Mouse (Mus musculus) CH12.LX (cell line): Measurements from ENCODE around the gene Cdh15. TPM values are rescaled to one million over a fixed set of nuclear protein-coding genes. Genes with fewer than 3 reads are reported as not detected.

Experiments
- DNase-seq: peaks from one replicate; pipeline ENCODE4 v3.0.0-alpha.2; 2013; ENCODE audit errors: extremely low read depth
- H3K27ac ChIP-seq: 2 replicates; pipeline ENCODE4 v1.5.1; 2012; ENCODE audit warnings: low read depth, mild to moderate bottlenecking, control low read depth, moderate library complexity; ENCODE audit not compliant: insufficient read depth
- H3K27me3 ChIP-seq: replicated peaks from 2 replicates; pipeline ENCODE3; 2012; ENCODE audit warnings: inconsistent platforms
- H3K36me3 ChIP-seq, 2 experiments: replicated peaks in 1 of 2; 2 replicates each; pipeline versions ENCODE3 to v1.6.1; 2012; ENCODE audit warnings: inconsistent platforms in 1 of 2, low read length in 1 of 2, mild to moderate bottlenecking in 1 of 2, mixed read lengths in 1 of 2, moderate library complexity in 1 of 2; ENCODE audit not compliant: control insufficient read depth in 1 of 2, insufficient read depth in 1 of 2
- H3K4me1 ChIP-seq, 2 experiments: 2 replicates each; pipeline ENCODE4 v1.6.1; 2012; ENCODE audit warnings: inconsistent platforms in 1 of 2, moderate library complexity in 1 of 2; ENCODE audit not compliant: insufficient read depth in 2 of 2, control insufficient read depth in 1 of 2
- H3K4me2 ChIP-seq: 2 replicates; pipeline ENCODE4 v1.6.1; 2012; ENCODE audit warnings: low read depth, mild to moderate bottlenecking, control low read depth; ENCODE audit not compliant: poor library complexity, insufficient read depth, severe bottlenecking
- H3K4me3 ChIP-seq, 3 experiments: fragments of 150-350 bp in 1 of 3; sonication (generic) in 1 of 3; replicated peaks in 1 of 3; 2 replicates each; pipeline versions ENCODE3 to v1.5.1; 2011 to 2012; ENCODE audit warnings: low read depth in 2 of 3, low read length in 2 of 3, mild to moderate bottlenecking in 2 of 3, moderate library complexity in 2 of 3, control low read depth in 1 of 3, improper control_type of control experiment in 1 of 3, inconsistent platforms in 1 of 3, mixed read lengths in 1 of 3; ENCODE audit not compliant: poor library complexity in 1 of 3
- H3K79me2 ChIP-seq: replicated peaks from 2 replicates; pipeline ENCODE4 v1.6.1; 2012; ENCODE audit warnings: mild to moderate bottlenecking, moderate library complexity; ENCODE audit not compliant: control insufficient read depth, poor library complexity, insufficient read depth, severe bottlenecking; ENCODE audit errors: extremely low read depth
- H3K9ac ChIP-seq: 2 replicates; pipeline ENCODE4 v1.6.1; 2012; ENCODE audit warnings: low read depth, mild to moderate bottlenecking, control low read depth, moderate library complexity; ENCODE audit not compliant: insufficient read depth
- H3K9me3 ChIP-seq: replicated peaks from 2 replicates; pipeline ENCODE3; 2012; ENCODE audit warnings: low read length, inconsistent platforms, mixed read lengths
- BHLHE40 ChIP-seq: IDR thresholded peaks from 2 replicates; pipeline ENCODE4 v1.6.1; 2011; ENCODE audit warnings: mild to moderate bottlenecking, low read depth, low read length, improper control_type of control experiment
- CHD1 ChIP-seq: IDR thresholded peaks from 2 replicates; pipeline ENCODE4 v1.6.1; 2012; ENCODE audit warnings: low read depth, low read length, improper control_type of control experiment, inconsistent platforms
- CTCF ChIP-seq, 2 experiments: IDR thresholded peaks in 1 of 2; conservative IDR thresholded peaks in 1 of 2; 2 replicates each; pipeline ENCODE4 v1.5.1; 2011 to 2012; ENCODE audit warnings: low read depth in 2 of 2, low read length in 2 of 2, improper control_type of control experiment in 1 of 2, inconsistent platforms in 1 of 2, mild to moderate bottlenecking in 1 of 2, moderate library complexity in 1 of 2
- ELF1 ChIP-seq: IDR thresholded peaks from 2 replicates; pipeline ENCODE4 v1.6.1; 2014; ENCODE audit warnings: low read depth, mild to moderate bottlenecking, inconsistent platforms, low read length, improper control_type of control experiment
- EP300 ChIP-seq: IDR thresholded peaks from 2 replicates; pipeline ENCODE4 v1.6.1; 2011; ENCODE audit warnings: low read length, improper control_type of control experiment
- GABPA ChIP-seq: IDR thresholded peaks from 2 replicates; pipeline ENCODE4 v1.6.1; 2012; ENCODE audit warnings: low read depth, low read length, improper control_type of control experiment, inconsistent platforms; ENCODE audit not compliant: insufficient replicate concordance
- HCFC1 ChIP-seq: IDR thresholded peaks from 2 replicates; pipeline ENCODE4 v1.6.1; 2012; ENCODE audit warnings: low read depth, mild to moderate bottlenecking, inconsistent platforms, low read length, improper control_type of control experiment
- IRF4 ChIP-seq: IDR thresholded peaks from 2 replicates; pipeline ENCODE4 v1.6.1; 2014; ENCODE audit warnings: low read depth, mild to moderate bottlenecking, inconsistent platforms, low read length, improper control_type of control experiment
- JUN ChIP-seq: IDR thresholded peaks from 2 replicates; pipeline ENCODE4 v1.6.1; 2011; ENCODE audit warnings: low read depth, mild to moderate bottlenecking, low read length, improper control_type of control experiment, moderate library complexity; ENCODE audit not compliant: insufficient read depth
- JUND ChIP-seq: conservative IDR thresholded peaks from 2 replicates; pipeline ENCODE4 v1.6.1; 2011; ENCODE audit warnings: low read depth, low read length, improper control_type of control experiment
- KAT2A ChIP-seq: IDR thresholded peaks from 2 replicates; pipeline ENCODE4 v1.6.1; 2012; ENCODE audit warnings: low read length, improper control_type of control experiment, inconsistent platforms; ENCODE audit not compliant: insufficient replicate concordance
- MAFK ChIP-seq: IDR thresholded peaks from 2 replicates; pipeline ENCODE4 v1.6.1; 2011; ENCODE audit warnings: low read length, improper control_type of control experiment; ENCODE audit not compliant: insufficient replicate concordance
- MAX ChIP-seq: IDR thresholded peaks from 2 replicates; pipeline ENCODE4 v1.6.1; 2011; ENCODE audit warnings: low read length, improper control_type of control experiment
- MXI1 ChIP-seq: IDR thresholded peaks from 2 replicates; pipeline ENCODE4 v1.6.1; 2011; ENCODE audit warnings: mild to moderate bottlenecking, low read depth, low read length, improper control_type of control experiment
- PAX5 ChIP-seq: IDR thresholded peaks from 2 replicates; pipeline ENCODE4 v1.6.1; 2012; ENCODE audit warnings: low read length, inconsistent platforms, mixed read lengths
- POLR2AphosphoS2 ChIP-seq: IDR thresholded peaks from 2 replicates; pipeline ENCODE4 v1.6.1; 2011; ENCODE audit warnings: low read depth, low read length, improper control_type of control experiment
- RAD21 ChIP-seq: IDR thresholded peaks from 2 replicates; pipeline ENCODE4 v1.6.1; 2011; ENCODE audit warnings: low read depth, mild to moderate bottlenecking, low read length, improper control_type of control experiment, moderate library complexity
- SIN3A ChIP-seq: IDR thresholded peaks from 2 replicates; pipeline ENCODE4 v1.6.1; 2012; ENCODE audit warnings: low read length, improper control_type of control experiment, inconsistent platforms
- TBP ChIP-seq: conservative IDR thresholded peaks from 2 replicates; pipeline ENCODE4 v1.6.1; 2011; ENCODE audit warnings: low read depth, low read length, improper control_type of control experiment
- TCF12 ChIP-seq: IDR thresholded peaks from 2 replicates; pipeline ENCODE4 v1.6.1; 2014; ENCODE audit warnings: low read depth, mild to moderate bottlenecking, inconsistent platforms, low read length, improper control_type of control experiment
- UBTF ChIP-seq: IDR thresholded peaks from 2 replicates; pipeline ENCODE4 v1.6.1; 2012; ENCODE audit warnings: low read depth, mild to moderate bottlenecking, inconsistent platforms, low read length, improper control_type of control experiment, moderate library complexity
- USF2 ChIP-seq: conservative IDR thresholded peaks from 2 replicates; pipeline ENCODE4 v1.6.1; 2011; ENCODE audit warnings: low read depth, low read length, improper control_type of control experiment
- ZC3H11A ChIP-seq: IDR thresholded peaks from 2 replicates; pipeline ENCODE4 v1.6.1; 2012; ENCODE audit warnings: low read depth, mild to moderate bottlenecking, inconsistent platforms, low read length, improper control_type of control experiment
- ZKSCAN1 ChIP-seq: IDR thresholded peaks from 2 replicates; pipeline ENCODE4 v1.6.1; 2012; ENCODE audit warnings: low read depth, inconsistent platforms, low read length, improper control_type of control experiment, borderline replicate concordance
- ZMIZ1 ChIP-seq: IDR thresholded peaks from 2 replicates; pipeline ENCODE4 v1.6.1; 2012; ENCODE audit warnings: low read depth, mild to moderate bottlenecking, inconsistent platforms, low read length, improper control_type of control experiment
- dilution Hi-C: fragments of 300-500 bp; cut with MboI; formaldehyde crosslinking; loops from 2 replicates; pipeline ENCODE4 v1.14.3; 2020; ENCODE audit warnings: low sequenced_read_pairs; ENCODE audit not compliant: extremely low pct_unique_long_range_greater_than_20kb, extremely low pct_ligation_motif_present
- in situ Hi-C: fragments of 300-500 bp; cut with MboI; formaldehyde crosslinking; loops from 3 replicates; pipeline ENCODE4 v1.14.3; 2019; ENCODE audit warnings: low sequenced_read_pairs, low pct_ligation_motif_present, low pct_unique_long_range_greater_than_20kb, mixed read lengths
- polyA plus RNA-seq: library from polyadenylated mRNA; unstranded; fragments of >175 nt; gene quantifications from 2 replicates; pipeline ENCODE4 v1.2.1, GENCODE M21; 2012; ENCODE audit warnings: low read depth; ENCODE audit not compliant: insufficient read length
- total RNA-seq, 2 experiments: library from RNA; depleted of rRNA; stranded (reverse); fragments of 300-350 nt in 1 of 2; fragments of >200 nt in 1 of 2; gene quantifications; 2 replicates each; pipeline ENCODE4 v1.2.3; 2012 to 2014

Cdh15 gene
- total RNA-seq (2012; rRNA removed) (not detected in 2 replicates), total RNA-seq (2014; rRNA removed) (not detected in 2 replicates), polyA plus RNA-seq (not detected in 2 replicates)

DNA sequence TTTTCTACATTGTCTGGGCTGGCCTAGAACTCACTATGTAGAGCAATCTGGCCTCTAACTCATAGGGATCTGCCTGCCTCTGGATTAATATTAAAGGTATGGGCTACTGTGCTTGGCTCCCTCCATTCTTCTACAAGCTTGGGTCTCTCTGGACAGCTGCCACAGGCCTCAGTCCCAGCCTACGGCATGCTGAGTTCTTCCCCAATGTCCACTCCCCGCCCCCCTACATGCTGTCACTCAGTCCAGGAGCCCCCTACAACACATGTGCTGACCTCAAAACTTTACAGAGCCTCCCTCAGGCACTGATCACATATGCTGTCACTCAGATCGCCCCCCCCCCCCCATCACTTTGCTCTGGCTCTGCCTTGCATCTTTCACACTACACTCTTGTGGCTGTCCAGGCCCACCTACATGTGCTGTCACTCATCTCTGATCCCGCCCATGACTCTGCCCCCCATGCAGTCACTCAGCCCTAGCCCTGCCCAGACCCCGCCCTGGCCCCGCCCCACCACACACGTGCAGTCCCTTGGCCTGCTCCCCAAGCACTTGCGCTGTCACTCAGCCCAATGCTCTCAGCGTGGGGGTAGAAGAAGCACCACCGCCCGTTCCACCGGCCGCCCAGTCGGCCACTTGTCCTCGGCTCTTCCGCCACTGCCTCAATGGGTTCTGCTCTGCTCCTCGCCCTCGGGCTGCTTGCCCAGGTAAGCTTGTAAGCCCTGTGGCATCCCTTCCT is at the start of gene Cdh15:
Cdh15 (plus strand) TSS at position 138 of the 733 bp plus-strand sequence.
- Histone ChIP-seq H3K4me1 (peaks cover 3 to 5% of the 10 kb centered on the region in 2 experiments; a peak in 2 of 4 replicates), H3K4me3 (no peak within 1 kb of the TSS), H3K36me3 (no peaks in the 10 kb centered on the region), H3K27me3 (peaks cover 93% of the 10 kb centered on the region), H3K4me2 (no peak within 1 kb of the TSS), H3K9ac (no peak within 1 kb of the TSS)
- in situ Hi-C loops = no loop called here
- DNase-seq = peak; percentile 64
- peak; percentile 72 for TF ChIP-seq BHLHE40
- no peak for TF ChIP-seq ZC3H11A
- no peak for TF ChIP-seq TBP
- TF ChIP-seq ZMIZ1 = no peak
- TF ChIP-seq, all 38 proteins: peak for 1
- dilution Hi-C loops = no loop called here
- Histone ChIP-seq H3K79me2 (no peaks in the 10 kb centered on the region), H3K9me3 (no peaks in the 10 kb centered on the region), H3K27ac (no peak within 1 kb of the TSS)

DNA sequence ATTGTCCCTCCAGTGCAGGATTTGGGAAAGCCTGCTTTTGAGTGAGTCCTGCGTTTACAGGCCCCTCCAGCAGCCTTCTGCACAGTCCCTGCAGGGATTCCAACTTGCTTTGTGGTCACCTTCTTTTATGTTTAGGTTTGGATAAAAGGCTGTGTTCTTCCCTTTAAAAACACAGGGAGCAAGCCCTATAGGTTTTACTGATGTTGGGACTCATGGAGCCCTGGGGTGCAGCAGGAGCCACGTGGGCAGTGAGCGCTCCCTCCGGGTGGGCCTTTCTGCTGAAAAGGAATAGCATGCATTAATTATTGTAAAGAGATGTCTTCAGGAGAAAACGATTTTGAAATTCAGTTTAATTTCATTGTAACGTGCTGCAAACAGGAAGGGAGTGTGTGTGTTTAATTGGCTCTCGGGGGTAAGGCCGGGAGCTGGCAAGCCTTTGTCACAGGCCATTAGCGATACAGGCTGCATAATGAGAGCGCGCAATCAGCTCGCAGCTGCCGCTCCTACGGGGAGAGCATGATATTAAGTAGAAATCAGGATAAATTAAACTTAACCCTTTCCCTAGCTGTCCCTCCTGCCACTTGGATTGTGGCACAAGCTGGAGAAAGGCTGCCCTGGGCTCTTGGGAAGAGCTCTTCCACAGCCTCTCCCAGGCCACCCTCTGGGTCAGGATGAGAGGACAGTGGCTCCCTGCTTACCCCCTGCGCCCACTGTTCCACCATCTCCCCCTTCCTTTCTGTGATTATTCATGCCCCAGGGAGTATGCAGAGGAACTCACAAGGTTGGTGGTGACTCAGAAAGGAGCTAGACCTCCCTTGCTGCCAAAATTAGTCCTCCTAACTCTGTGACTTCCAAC is 43.6 kb upstream of the Cdh15 start:
- dilution Hi-C loops = no loop called here
- H3K36me3 ChIP-seq = peaks cover 10 to 44% of the 10 kb centered on the region in 2 experiments

DNA sequence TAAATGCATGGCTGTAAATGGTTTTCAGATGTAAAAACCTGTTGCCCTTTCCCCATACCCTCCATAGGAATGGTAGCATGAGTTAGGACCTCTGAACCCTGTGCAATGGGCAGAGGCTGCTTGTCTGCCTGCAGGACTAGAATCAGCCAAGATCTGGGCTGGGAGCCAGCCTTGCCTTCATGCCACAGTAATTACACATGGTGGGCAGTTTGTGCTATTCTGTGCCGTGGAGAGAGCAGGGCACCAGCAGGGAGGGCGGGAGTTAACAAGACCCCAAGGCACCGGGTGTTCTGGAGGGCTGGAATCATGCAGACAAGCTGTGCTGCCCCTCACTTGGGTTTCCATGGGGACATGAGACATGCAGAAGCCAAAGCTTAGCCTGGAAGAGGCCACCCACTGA is 42.4 kb upstream of the Cdh15 start:
- Histone ChIP-seq H3K27me3 (no peaks in the 10 kb centered on the region), H3K36me3 (peaks cover 10 to 40% of the 10 kb centered on the region in 2 experiments), H3K4me1 (peaks cover 6 to 32% of the 10 kb centered on the region in 2 experiments), H3K27ac (no peak overlapping the region), H3K4me3 (no peak overlapping the region), H3K79me2 (no peaks in the 10 kb centered on the region), H3K9ac (no peak overlapping the region), H3K4me2 (no peak overlapping the region), H3K9me3 (no peaks in the 10 kb centered on the region)
- dilution Hi-C loops = no loop called here
- in situ Hi-C loops = no loop called here
- DNase-seq = no peak
- TF ChIP-seq TCF12 (no peak), HCFC1 (no peak), UBTF (no peak), SIN3A (no peak), ELF1 (no peak), MXI1 (no peak), PAX5 (no peak), KAT2A (no peak), IRF4 (no peak), MAFK (no peak), JUND (no peak), RAD21 (no peak), MAX (no peak), JUN (no peak)

More for the DNA sequence above, 43.6 kb upstream of the Cdh15 start:
- in situ Hi-C loops = no loop called here
- Histone ChIP-seq H3K4me1 (peaks cover 7 to 29% of the 10 kb centered on the region in 2 experiments), H3K4me3 (no peak overlapping the region), H3K4me2 (no peak overlapping the region), H3K79me2 (no peaks in the 10 kb centered on the region), H3K27me3 (no peaks in the 10 kb centered on the region), H3K9me3 (no peaks in the 10 kb centered on the region), H3K9ac (no peak overlapping the region), H3K27ac (no peak overlapping the region)
- DNase-seq = no peak
- TF ChIP-seq ZMIZ1 (no peak), RAD21 (no peak), CHD1 (no peak), GABPA (no peak), USF2 (no peak), ELF1 (no peak), ZKSCAN1 (no peak), CTCF (conservative IDR thresholded peaks at IDR 0.05 in 1 of 2, IDR thresholded peaks at IDR 0.05 in 1 of 2; ENCODE audit: low read depth in 2 of 2, low read length in 2 of 2) (no peak), POLR2AphosphoS2 (no peak), ZC3H11A (no peak), EP300 (no peak), SIN3A (no peak)
